Mouse (Mus musculus) ovary, postnatal 10 days (tissue): ENCODE data around the gene Actn1.

Experiments
- DNase-seq: peaks from one replicate; pipeline ENCODE4 v3.0.0; 2022; ENCODE audit warnings: low spot score

Actn1 gene

DNA sequence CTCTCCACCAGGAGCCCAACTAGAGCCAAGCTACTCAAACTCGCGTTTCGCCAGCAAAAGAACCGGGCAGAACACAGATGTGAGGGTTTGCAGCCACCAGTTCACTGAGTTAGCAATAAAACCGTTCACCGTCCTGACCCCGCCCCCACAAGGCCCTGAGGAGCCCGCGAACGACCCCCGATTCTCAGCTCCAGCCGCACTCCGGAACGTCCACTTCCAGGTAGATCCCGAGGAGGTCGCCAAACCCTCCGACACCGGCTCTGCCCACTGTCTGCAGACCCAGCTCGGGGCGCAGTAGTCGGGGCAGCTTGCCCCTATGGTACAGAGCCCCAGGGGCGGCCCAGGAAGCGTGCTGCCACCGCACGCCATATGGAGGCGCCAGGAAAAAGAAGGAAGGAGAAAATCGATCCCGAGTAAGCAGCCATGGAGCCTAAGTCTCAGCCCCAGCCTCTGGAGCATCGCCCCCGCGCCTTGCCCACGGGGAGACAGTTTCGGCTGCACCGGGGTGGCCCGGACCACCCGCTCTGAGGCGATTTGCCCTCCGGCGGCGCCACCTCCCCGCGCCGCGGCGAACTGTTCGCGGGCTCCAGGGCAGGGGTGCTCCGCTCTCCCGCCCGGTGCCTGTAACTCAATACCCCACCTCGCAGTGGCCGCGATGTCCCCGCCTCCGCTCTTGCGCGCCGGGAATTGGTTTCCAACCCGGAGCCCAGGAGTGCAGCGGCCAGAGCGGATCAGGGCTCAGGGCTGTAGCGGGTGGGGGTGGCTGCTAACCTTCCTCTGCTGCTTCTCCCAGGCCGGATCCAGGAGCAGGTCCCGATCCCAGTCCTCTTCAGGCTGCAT lies 735 bp downstream of the Actn1 start:
- peak; percentile 69 for DNase-seq

DNA sequence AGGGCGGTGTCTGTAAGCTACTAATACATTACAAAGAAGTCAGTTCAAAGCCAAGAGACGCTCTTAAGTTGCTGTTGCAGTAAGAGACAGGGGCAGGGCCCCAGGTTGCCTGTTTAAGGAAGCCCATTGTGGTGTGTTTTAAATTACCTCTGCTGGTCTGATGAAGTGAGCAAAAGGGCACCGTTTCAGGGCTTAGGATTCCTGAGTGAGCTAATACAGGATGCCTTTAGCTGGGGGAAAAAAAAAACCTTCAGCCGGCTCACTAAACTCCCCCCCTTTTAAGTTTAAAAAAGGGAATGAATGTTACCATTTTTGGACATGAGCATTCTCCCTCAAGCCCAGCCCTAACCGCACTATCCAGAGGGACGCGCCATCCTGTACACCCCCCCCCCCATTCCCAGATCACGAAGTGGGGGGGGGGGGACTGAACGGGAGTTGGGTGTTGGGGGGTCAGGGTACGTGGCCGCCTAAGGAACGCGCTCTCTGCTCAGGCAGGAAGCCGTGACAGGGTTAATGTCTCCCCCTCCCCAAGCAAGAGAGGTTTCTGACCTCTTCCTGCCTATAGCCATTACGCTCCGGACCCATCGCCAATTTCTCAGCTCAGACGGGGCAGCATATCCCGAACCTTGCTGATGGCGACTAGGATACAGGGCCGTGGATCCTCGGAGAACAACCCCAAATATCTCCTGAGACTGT lies 1.5 kb downstream of the Actn1 start:
- peak; percentile 18 for DNase-seq

- DNase-seq = no peak
Observed at GRCm38 (mm10) chr12:80251978-80252377, 8.2 kb downstream of the Actn1 start.

- DNase-seq = no peak
Observed at GRCm38 (mm10) chr12:80251554-80251953, 8.6 kb downstream of the Actn1 start.

- no peak for DNase-seq
Observed at GRCm38 (mm10) chr12:80249539-80249938, 10.6 kb downstream of the Actn1 start.

DNA sequence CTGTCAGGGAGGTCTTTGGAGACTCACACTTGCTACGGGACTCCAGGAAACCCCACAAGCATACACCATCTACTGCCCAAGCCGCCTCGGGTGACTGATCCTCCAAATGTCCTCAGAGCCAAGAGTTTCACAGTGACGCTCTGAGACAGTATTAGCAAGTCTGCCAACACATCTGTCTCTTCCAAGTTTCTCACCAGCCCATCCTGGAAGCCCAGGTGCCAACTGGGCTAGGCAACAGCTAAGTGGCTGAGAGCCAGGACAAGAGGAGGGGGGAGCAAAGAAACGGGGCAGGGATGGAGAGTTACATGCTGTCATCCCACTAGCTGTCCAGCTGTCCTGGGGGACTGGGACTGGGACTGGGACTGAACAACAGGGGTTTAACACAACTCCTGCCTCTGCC lies 13.1 kb downstream of the Actn1 start:
- no peak for DNase-seq

DNA sequence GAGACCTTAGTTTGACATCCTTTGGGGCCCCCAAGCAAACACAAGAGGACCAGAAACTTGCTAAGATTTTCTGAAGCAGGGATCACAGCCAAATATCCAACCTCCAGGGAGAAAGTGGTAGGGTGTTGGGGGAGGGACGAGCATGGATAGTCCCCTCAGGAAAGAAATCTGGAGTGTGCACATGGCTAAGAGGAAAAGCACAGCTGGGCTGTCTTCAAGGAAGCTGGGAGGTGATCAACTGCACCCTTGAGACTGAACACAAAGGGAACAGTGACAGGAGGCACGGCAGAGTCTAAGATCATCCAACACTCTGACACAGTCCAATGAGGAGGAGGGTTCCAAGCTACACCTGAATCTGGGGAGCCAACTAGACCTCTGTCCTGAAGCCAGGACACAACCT lies 13.7 kb downstream of the Actn1 start:
- DNase-seq = no peak

- no peak for DNase-seq
Observed at GRCm38 (mm10) chr12:80244755-80245154, 15.4 kb downstream of the Actn1 start.

DNA sequence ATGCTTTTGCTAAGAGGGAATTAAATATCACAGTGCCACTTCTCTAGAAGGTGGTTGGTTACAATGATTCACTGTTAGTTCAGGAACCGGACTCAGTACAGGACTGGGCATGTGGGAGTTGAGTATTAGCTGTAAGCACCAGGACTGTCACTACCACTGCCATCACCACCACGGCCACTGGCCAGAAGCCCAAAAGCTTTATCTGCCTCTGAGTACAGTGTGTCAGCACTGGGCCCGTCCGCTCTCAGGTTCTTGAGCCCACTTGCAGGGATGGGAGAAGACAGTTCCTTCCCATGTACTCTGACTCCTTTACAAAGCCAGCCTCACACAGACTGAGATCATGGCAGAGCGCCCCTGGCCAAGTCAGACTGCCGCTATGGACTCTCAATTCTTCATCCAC lies 16.0 kb downstream of the Actn1 start:
- DNase-seq = no peak

- DNase-seq = no peak
Observed at GRCm38 (mm10) chr12:80243335-80243734, 16.8 kb downstream of the Actn1 start.

GRCm38 (mm10) chr12:80239445-80239844 lies 20.7 kb downstream of the Actn1 start:
- no peak for DNase-seq

- DNase-seq = no peak
Observed at GRCm38 (mm10) chr12:80238523-80238922, 21.6 kb downstream of the Actn1 start.

GRCm38 (mm10) chr12:80235295-80235694 lies 24.9 kb downstream of the Actn1 start:
- no peak for DNase-seq

DNA sequence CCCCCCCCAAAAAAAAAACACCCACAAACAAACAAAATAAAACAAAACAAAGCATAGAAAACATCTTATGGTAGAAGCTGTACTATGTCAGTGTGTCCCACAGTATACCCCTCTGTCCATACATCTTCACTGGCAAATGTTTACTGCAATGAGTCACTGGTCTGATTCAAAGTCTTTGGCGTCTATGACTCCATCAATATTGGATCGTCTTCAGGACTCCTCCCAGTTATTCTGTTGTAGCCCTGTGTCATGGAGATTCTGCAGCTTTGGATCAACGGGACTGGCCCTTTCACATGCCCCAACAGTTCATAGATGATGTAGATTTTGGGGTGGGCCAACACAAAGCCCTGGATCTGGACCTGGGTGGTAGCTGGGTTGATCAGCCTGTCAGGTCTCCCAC lies 25.9 kb downstream of the Actn1 start:
- no peak for DNase-seq

GRCm38 (mm10) chr12:80232840-80233218 lies 27.3 kb downstream of the Actn1 start:
- no peak for DNase-seq

GRCm38 (mm10) chr12:80232076-80232839 lies 27.9 kb downstream of the Actn1 start:
- no peak for DNase-seq

DNA sequence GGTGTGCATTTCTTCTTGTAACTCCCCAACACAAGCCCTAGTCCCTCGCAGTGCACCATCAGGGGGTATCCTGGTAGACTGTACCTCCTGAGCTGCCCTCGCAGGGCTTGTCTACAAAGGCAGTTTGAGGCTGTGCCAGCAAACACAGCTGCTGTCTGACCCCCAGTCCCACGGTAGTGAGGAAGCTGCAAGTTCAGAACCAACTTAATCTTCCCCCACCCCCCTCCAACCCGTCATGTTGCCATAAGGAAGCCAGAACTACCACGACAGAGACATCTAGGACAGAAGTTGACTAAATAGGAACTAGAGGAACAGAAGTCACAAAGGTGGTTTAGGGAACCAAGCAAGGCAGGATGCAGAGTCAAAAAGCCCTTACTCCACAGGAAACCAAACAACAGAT lies 28.9 kb downstream of the Actn1 start:
- no peak for DNase-seq

DNA sequence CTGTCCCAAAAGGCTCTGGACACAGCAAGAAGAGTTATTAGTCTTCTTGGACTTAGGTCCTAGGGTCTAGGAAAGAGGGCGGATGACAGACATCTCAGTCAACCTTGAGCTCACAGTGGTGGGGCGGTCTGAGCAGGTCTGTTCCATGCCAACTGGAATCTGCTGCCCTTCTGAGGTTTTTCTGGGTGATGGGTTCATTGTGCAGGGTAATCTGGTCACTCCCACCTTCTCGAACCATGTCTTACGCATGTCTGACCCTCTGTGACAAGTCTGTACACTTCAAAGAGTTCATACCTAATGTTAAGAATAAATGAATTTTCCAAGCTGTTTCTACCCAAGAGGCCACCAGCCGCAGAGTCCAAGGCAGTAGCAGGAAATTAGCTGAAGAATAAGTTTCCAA lies 29.3 kb downstream of the Actn1 start:
- no peak for DNase-seq

- DNase-seq = peak; percentile 59
Observed at GRCm38 (mm10) chr12:80230111-80230700, 30.0 kb downstream of the Actn1 start.

GRCm38 (mm10) chr12:80229010-80229800 lies 31.0 kb downstream of the Actn1 start:
- DNase-seq = no peak

- DNase-seq = no peak
Observed at GRCm38 (mm10) chr12:80228356-80228755, 31.8 kb downstream of the Actn1 start.

- DNase-seq = no peak
Observed at GRCm38 (mm10) chr12:80227835-80228234, 32.3 kb downstream of the Actn1 start.
